Mouse (Mus musculus): ENCODE measurements around the gene Chchd2. TPM values are rescaled to one million over a fixed set of nuclear protein-coding genes. Genes with fewer than 3 reads are reported as not detected.

Chchd2 gene
- 1,442 and 1,554 TPM in 2 replicates for polyA plus RNA-seq (2012; rRNA removed)

DNA sequence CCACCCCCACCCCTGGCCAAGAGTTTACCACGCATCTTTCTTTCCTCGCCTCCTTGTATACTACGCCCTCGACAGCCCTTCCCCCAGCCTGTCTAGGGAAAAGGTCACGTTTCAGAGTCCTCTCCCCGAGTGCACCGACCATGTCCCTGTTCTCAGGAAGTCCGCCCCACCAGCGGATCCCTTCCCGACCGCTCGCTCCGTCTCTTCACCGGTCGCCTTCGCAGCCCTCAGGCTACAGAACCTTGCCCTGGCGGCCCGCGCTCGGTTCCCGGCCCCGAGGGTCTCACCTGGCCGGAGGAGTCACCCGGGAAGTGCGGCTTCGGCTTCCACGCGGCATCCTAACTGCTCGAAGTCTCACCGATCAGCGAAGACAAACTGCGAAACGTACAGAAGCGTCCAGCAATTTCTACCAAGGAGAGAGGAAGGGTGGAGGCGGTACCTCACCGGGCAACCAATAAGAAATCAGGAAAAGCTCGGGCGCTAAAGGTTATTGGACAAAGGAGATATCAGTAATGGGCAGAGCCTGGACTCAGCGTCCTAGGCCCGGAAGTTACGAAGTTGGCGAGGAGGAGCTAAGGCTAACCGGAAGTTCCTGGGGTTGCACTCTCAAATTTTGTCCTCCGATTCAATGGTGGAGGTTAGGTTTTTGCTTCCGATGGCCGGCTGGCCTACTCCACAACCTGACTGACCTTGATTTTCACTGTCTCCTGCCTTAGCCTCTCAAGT, at the start of gene Chchd2:
TSS of gene Chchd2 (minus strand) at position 560 of the 726 bp plus-strand sequence.

DNA sequence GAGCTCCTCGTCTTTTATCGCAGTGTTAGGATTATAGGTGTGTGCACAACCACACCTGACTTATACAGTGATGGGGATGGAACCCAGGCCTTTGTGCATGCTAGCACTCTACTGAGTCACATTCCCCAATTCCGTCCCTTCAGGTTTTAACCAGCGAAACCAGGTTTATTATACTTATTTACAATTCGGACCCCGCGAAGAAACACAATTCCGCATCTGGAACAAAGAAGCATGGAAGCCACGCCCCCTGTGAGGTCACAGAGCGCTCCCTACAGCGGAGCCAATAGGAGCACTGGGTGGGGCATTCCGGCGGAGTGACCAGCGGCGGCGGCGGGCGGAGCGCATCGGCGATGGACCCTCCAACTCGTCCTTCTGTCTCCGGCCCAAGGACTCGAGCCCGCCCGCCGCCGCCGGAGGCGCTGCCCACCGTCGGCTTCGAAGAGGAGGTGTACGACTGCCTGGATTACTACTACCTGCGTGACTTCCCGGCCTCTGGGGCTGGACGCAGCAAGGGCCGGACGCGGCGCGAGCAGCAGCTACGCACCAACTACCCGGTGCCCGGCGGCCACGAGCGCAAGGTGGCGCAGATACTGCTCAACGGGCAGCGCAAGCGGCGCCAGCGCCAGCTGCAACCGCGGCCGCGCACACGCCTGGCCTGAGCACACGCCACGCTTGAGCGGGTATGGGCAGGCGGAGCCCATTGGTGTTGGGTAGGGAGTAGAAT, 21.1 kb upstream of the Chchd2 start, which contains the start of gene Nupr1l:
TSS of gene Nupr1l (plus strand) at position 299 of the 724 bp plus-strand sequence.

GRCm38 (mm10) chr5:129898449-129898848, 11.2 kb upstream of the Chchd2 start, which contains the start of gene Phkg1:
Gene Phkg1 (minus strand): TSS chr5:129898549.

GRCm38 (mm10) chr5:129895198-129896088, 8.2 kb upstream of the Chchd2 start, which contains the start of gene Zbed5:
Gene Zbed5 (plus strand): TSS chr5:129895723.

DNA sequence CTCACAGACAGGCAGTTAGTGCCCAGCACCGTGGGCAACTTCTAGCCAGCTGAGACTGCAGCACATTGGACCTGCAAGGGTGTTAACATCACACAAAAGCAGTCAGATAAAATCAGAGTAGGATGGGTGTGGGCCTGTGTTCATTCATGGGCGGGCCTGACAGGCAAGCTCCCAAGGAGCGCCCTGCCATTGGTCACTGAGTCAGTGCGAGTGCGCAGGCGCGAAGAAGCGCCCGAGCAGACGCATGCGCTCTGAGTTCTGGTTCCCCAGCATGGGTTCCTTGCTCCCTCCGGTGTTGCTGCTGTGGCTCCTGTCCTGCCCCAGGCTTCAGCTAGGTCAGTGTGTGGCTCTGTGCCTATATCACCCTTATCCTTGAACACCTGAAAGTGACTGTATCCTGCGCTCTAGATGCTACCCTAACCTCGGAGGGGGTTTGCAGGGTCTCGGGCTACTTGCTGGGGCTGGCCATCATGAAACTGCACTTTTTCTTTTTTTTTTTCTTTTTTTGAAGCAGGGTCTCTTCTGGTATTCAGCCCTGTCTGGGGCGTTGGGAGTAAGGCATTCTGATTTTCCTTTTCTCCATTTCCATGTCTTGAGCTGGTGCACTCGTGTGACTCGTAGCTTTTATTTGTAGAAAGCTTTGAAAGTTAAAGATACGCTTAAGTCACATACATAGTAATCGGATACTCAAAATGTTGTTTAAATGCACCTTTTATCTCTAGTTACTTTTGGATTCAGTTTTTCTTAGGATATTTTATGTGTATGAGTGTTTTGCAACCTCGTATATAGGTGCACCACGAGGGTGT, 40.3 kb downstream of the Chchd2 start, which contains the start of gene Sumf2:
TSS of gene Sumf2 (plus strand) at position 235 of the 806 bp plus-strand sequence.

Other genes starting within 250 kb of the Chchd2 start
- gene Zfp11, start 217.4 kb downstream of the Chchd2 start, polyA plus RNA-seq (2012; rRNA removed): 0.70 and 0.78 TPM in 2 replicates
- gene Sept14, start 179.0 kb downstream of the Chchd2 start, polyA plus RNA-seq (2012; rRNA removed): not detected in 2 replicates
- gene Mrps17, start 172.0 kb downstream of the Chchd2 start, polyA plus RNA-seq (2012; rRNA removed): 47.1 and 69.6 TPM in 2 replicates
- 40.6 and 48.4 TPM in 2 replicates for gene Nipsnap2, start 162.4 kb downstream of the Chchd2 start, polyA plus RNA-seq (2012; rRNA removed)
- gene Psph, start 100.0 kb downstream of the Chchd2 start, polyA plus RNA-seq (2012; rRNA removed): 16.9 and 18.0 TPM in 2 replicates
- gene Sumf2, start 40.5 kb downstream of the Chchd2 start, polyA plus RNA-seq (2012; rRNA removed): 8.7 and 11.3 TPM in 2 replicates
- gene Zbed5, start 8.3 kb upstream of the Chchd2 start, polyA plus RNA-seq (2012; rRNA removed): 0.35 and 0.58 TPM in 2 replicates
- gene Phkg1, start 11.1 kb upstream of the Chchd2 start, polyA plus RNA-seq (2012; rRNA removed): 0.34 and 0.43 TPM in 2 replicates
- 4.9 and 8.1 TPM in 2 replicates for gene Nupr1l, start 21.1 kb upstream of the Chchd2 start, polyA plus RNA-seq (2012; rRNA removed)
- 10.2 and 10.9 TPM in 2 replicates for gene Vkorc1l1, start 54.5 kb upstream of the Chchd2 start, polyA plus RNA-seq (2012; rRNA removed)
- 30.7 and 32.4 TPM in 2 replicates for gene Gusb, start 115.6 kb upstream of the Chchd2 start, polyA plus RNA-seq (2012; rRNA removed)
- 45.4 and 49.1 TPM in 2 replicates for gene Asl, start 141.8 kb upstream of the Chchd2 start, polyA plus RNA-seq (2012; rRNA removed)
- 5.7 and 8.9 TPM in 2 replicates for gene Crcp, start 141.8 kb upstream of the Chchd2 start, polyA plus RNA-seq (2012; rRNA removed)
- gene Tpst1, start 185.9 kb upstream of the Chchd2 start, polyA plus RNA-seq (2012; rRNA removed): 13.0 and 13.8 TPM in 2 replicates